Mouse (Mus musculus) MEL (cell line): ENCODE data around the gene Map7. TPM values are rescaled to one million over a fixed set of nuclear protein-coding genes. Genes with fewer than 3 reads are reported as not detected.
A peak's percentile ranks its signal among the peaks of the same experiment; 100 is the strongest.

ENCODE experiments used
- DNase-seq: peaks from one replicate; pipeline ENCODE4 v3.0.0; 2011; ENCODE audit warnings: low read depth, low spot score
- H3K27ac ChIP-seq: 2 replicates; pipeline ENCODE4 v1.5.1; 2012; ENCODE audit warnings: low read depth, mild to moderate bottlenecking, control low read depth, low read length, moderate library complexity; ENCODE audit not compliant: control insufficient read depth
- H3K27me3 ChIP-seq, 2 experiments: fragments of 150-350 bp in 1 of 2; sonication (generic) in 1 of 2; 2 replicates each; pipeline ENCODE4 v1.6.1; 2012; ENCODE audit warnings: low read length in 2 of 2, mild to moderate bottlenecking in 2 of 2, improper control_type of control experiment in 1 of 2, moderate library complexity in 1 of 2; ENCODE audit not compliant: insufficient read depth in 2 of 2, control insufficient read depth in 1 of 2
- H3K36me3 ChIP-seq, 2 experiments: 2 replicates each; pipeline ENCODE4 v1.6.1; 2012 to 2014; ENCODE audit warnings: low read length in 2 of 2, improper control_type of control experiment in 1 of 2, inconsistent platforms in 1 of 2, mild to moderate bottlenecking in 1 of 2; ENCODE audit not compliant: insufficient read depth in 2 of 2, control insufficient read depth in 1 of 2
- H3K4me1 ChIP-seq, 2 experiments: fragments of 150-350 bp in 1 of 2; sonication (generic) in 1 of 2; 2 replicates each; pipeline ENCODE4 v1.6.1; 2012; ENCODE audit warnings: low read length in 2 of 2, improper control_type of control experiment in 1 of 2, mild to moderate bottlenecking in 1 of 2; ENCODE audit not compliant: insufficient read depth in 2 of 2, control insufficient read depth in 1 of 2
- H3K4me3 ChIP-seq, 2 experiments: fragments of 150-350 bp in 1 of 2; sonication (generic) in 1 of 2; 2 replicates each; pipeline ENCODE4 v1.5.1; 2012; ENCODE audit warnings: low read depth in 2 of 2, low read length in 2 of 2, mild to moderate bottlenecking in 2 of 2, moderate library complexity in 2 of 2, control low read depth in 1 of 2, improper control_type of control experiment in 1 of 2; ENCODE audit not compliant: control insufficient read depth in 1 of 2, insufficient read depth in 1 of 2
- H3K79me2 ChIP-seq: 2 replicates; pipeline ENCODE4 v1.6.1; 2012; ENCODE audit warnings: mild to moderate bottlenecking, low read length, moderate library complexity; ENCODE audit not compliant: control insufficient read depth, poor library complexity, insufficient read depth
- H3K9ac ChIP-seq: 2 replicates; pipeline ENCODE4 v1.6.1; 2012; ENCODE audit warnings: low read depth, mild to moderate bottlenecking, control low read depth, low read length, moderate library complexity; ENCODE audit not compliant: control insufficient read depth, poor library complexity, severe bottlenecking
- H3K9me3 ChIP-seq: fragments of 150-350 bp; sonication (generic); replicated peaks from 2 replicates; pipeline ENCODE4 v1.6.1; 2012; ENCODE audit warnings: mild to moderate bottlenecking, low read length, improper control_type of control experiment, moderate library complexity; ENCODE audit not compliant: insufficient read depth
- CTCF ChIP-seq, 3 experiments: IDR thresholded peaks in 2 of 3; conservative IDR thresholded peaks in 1 of 3; 2 replicates each; pipeline ENCODE4 v1.5.1; 2011 to 2012; ENCODE audit warnings: low read length in 3 of 3, low read depth in 2 of 3, mild to moderate bottlenecking in 2 of 3, improper control_type of control experiment in 1 of 3, inconsistent platforms in 1 of 3, mixed read lengths in 1 of 3, moderate library complexity in 1 of 3; ENCODE audit not compliant: control insufficient read depth in 1 of 3, insufficient read depth in 1 of 3, poor library complexity in 1 of 3, severe bottlenecking in 1 of 3
- ELF1 ChIP-seq: IDR thresholded peaks from 2 replicates; pipeline ENCODE4 v1.6.1; 2014; ENCODE audit warnings: low read depth, mild to moderate bottlenecking, inconsistent platforms, low read length, improper control_type of control experiment, moderate library complexity
- EP300 ChIP-seq, 2 experiments: IDR thresholded peaks; 2 replicates each; pipeline ENCODE4 v1.6.1; 2011; ENCODE audit warnings: improper control_type of control experiment in 2 of 2, low read length in 2 of 2, low read depth in 1 of 2, mild to moderate bottlenecking in 1 of 2
- ETS1 ChIP-seq: IDR thresholded peaks from 2 replicates; pipeline ENCODE4 v1.6.1; 2012; ENCODE audit warnings: low read depth, mild to moderate bottlenecking, inconsistent platforms, low read length, improper control_type of control experiment, moderate library complexity
- JUND ChIP-seq: IDR thresholded peaks from 2 replicates; pipeline ENCODE4 v1.6.1; 2011; ENCODE audit warnings: low read depth, mild to moderate bottlenecking, improper control_type of control experiment, low read length
- MAFK ChIP-seq: IDR thresholded peaks from 2 replicates; pipeline ENCODE4 v1.6.1; 2011; ENCODE audit warnings: low read depth, mild to moderate bottlenecking, low read length, improper control_type of control experiment, borderline replicate concordance
- MAZ ChIP-seq: IDR thresholded peaks from 2 replicates; pipeline ENCODE4 v1.6.1; 2012; ENCODE audit warnings: low read depth, mild to moderate bottlenecking, inconsistent platforms, low read length, improper control_type of control experiment
- MYB ChIP-seq: IDR thresholded peaks from 2 replicates; pipeline ENCODE4 v1.6.1; 2011; ENCODE audit warnings: mild to moderate bottlenecking, low read depth, low read length, improper control_type of control experiment
- MYC ChIP-seq: IDR thresholded peaks from 2 replicates; pipeline ENCODE4 v1.6.1; 2011; ENCODE audit warnings: low read depth, mild to moderate bottlenecking, low read length, improper control_type of control experiment, moderate library complexity
- POLR2AphosphoS2 ChIP-seq: IDR thresholded peaks from 2 replicates; pipeline ENCODE4 v1.6.1; 2011; ENCODE audit warnings: low read length, improper control_type of control experiment
- RCOR1 ChIP-seq: IDR thresholded peaks from 2 replicates; pipeline ENCODE4 v1.6.1; 2012; ENCODE audit warnings: low read depth, mild to moderate bottlenecking, inconsistent platforms, low read length, improper control_type of control experiment
- TAL1 ChIP-seq: IDR thresholded peaks from 2 replicates; pipeline ENCODE4 v1.6.1; 2012; ENCODE audit warnings: mild to moderate bottlenecking, inconsistent platforms, low read length, moderate library complexity, mixed read lengths
- TCF12 ChIP-seq: IDR thresholded peaks from 2 replicates; pipeline ENCODE4 v1.6.1; 2014; ENCODE audit warnings: low read depth, mild to moderate bottlenecking, inconsistent platforms, low read length, improper control_type of control experiment, moderate library complexity
- UBTF ChIP-seq: IDR thresholded peaks from 2 replicates; pipeline ENCODE4 v1.6.1; 2012; ENCODE audit warnings: low read depth, mild to moderate bottlenecking, inconsistent platforms, low read length, improper control_type of control experiment, moderate library complexity, borderline replicate concordance; ENCODE audit not compliant: insufficient read depth
- USF1 ChIP-seq: IDR thresholded peaks from 2 replicates; pipeline ENCODE4 v1.6.1; 2014; ENCODE audit warnings: low read depth, mild to moderate bottlenecking, inconsistent platforms, low read length, improper control_type of control experiment, moderate library complexity
- ZC3H11A ChIP-seq: IDR thresholded peaks from 2 replicates; pipeline ENCODE4 v1.6.1; 2012; ENCODE audit warnings: low read depth, mild to moderate bottlenecking, inconsistent platforms, low read length, improper control_type of control experiment
- ZNF384 ChIP-seq: IDR thresholded peaks from 2 replicates; pipeline ENCODE4 v1.6.1; 2012; ENCODE audit warnings: low read depth, mild to moderate bottlenecking, inconsistent platforms, low read length, improper control_type of control experiment
- polyA plus RNA-seq, 2 experiments: library from polyadenylated mRNA; stranded (reverse) in 1 of 2; unstranded in 1 of 2; fragments of >175 nt in 1 of 2; fragments of >200 nt in 1 of 2; gene quantifications; 2 replicates each; pipeline versions ENCODE4 v1.2.1 to v1.2.4; 2012; ENCODE audit warnings: low replicate concordance in 2 of 2, low read depth in 1 of 2; ENCODE audit not compliant: insufficient read length in 2 of 2, insufficient read depth in 1 of 2, missing spikeins in 1 of 2
- total RNA-seq: library from RNA; depleted of rRNA; stranded (reverse); fragments of 300-350 nt; gene quantifications from 2 replicates; pipeline ENCODE4 v1.2.3, GENCODE M21; 2012

Map7 gene
- total and polyA plus RNA-seq, 3 experiments, result 3.1 to 9.5 TPM; not detected in 1

DNA sequence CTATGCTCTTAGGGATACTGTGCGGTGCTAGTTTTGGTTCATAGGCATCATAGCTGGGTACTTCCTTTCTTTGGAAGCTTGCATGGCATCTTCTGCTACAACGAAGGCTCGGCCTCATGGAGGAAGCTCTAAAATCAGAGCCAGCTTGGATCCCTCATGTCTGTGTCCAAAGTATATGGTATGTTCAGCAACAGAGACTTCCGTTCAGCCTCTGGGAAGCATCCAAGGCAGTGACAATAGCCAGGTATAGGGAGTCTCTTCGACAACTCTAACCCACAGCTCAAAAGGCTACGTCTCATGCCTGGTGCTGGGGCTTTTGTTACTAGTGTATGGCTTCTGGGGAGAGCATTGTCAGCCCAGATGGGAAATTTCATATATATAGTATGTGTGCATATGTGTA is 46.8 kb upstream of the Map7 start:
- Histone ChIP-seq H3K4me1 (peaks cover 0 to 13% of the 10 kb centered on the region in 2 experiments; a peak in 2 of 4 replicates), H3K4me3 (no peak overlapping the region), H3K9ac (no peak overlapping the region), H3K36me3 (peaks cover 0 to 10% of the 10 kb centered on the region in 2 experiments; a peak in 2 of 4 replicates), H3K27ac (no peak overlapping the region), H3K27me3 (no peaks in the 10 kb centered on the region), H3K9me3 (no peaks in the 10 kb centered on the region)
- no peak for DNase-seq
- TF ChIP-seq UBTF (no peak), RCOR1 (no peak), TAL1 (no peak), MAZ (no peak), JUND (no peak), CTCF (IDR thresholded peaks at IDR 0.05 in 2 of 3, conservative IDR thresholded peaks at IDR 0.05 in 1 of 3; ENCODE audit: control insufficient read depth in 1 of 3, insufficient read depth in 1 of 3, low read depth in 2 of 3, low read length in 3 of 3, poor library complexity in 1 of 3, severe bottlenecking in 1 of 3) (no peak), POLR2AphosphoS2 (no peak), USF1 (no peak)
- TF ChIP-seq, all 39 proteins: peak for 0
- no peaks in the 10 kb centered on the region for H3K79me2 ChIP-seq

GRCm38 (mm10) chr10:20104271-20104931 is 43.9 kb upstream of the Map7 start:
- DNase-seq, result peak; percentile 83
- Histone ChIP-seq H3K79me2 (no peaks in the 10 kb centered on the region), H3K4me1 (peaks cover 0 to 13% of the 10 kb centered on the region in 2 experiments; a peak in 2 of 4 replicates)
- TF ChIP-seq POLR2AphosphoS2 (no peak), ELF1 (no peak), JUND (peak; percentile 77; the same call in 1 of the 2 replicates), RCOR1 (peak; percentile 75), ETS1 (peak; percentile 57; the same call in 1 of the 2 replicates), ZNF384 (0 out of 2 replicates have a peak, but pooled peaks have one; percentile 19), EP300 (IDR thresholded peaks at IDR 0.05; ENCODE audit: low read depth in 1 of 2, low read length in 2 of 2) (peak; percentile 56 to 59)
- TF ChIP-seq, all 39 proteins: peak for 5
- no peaks in the 10 kb centered on the region for H3K27me3 ChIP-seq
- H3K9ac ChIP-seq, result no peak overlapping the region
- no peak overlapping the region for H3K27ac ChIP-seq
- no peak overlapping the region for H3K4me3 ChIP-seq
- H3K36me3 ChIP-seq, result peaks cover 0 to 10% of the 10 kb centered on the region in 2 experiments; a peak in 2 of 4 replicates
- H3K9me3 ChIP-seq, result no peaks in the 10 kb centered on the region

DNA sequence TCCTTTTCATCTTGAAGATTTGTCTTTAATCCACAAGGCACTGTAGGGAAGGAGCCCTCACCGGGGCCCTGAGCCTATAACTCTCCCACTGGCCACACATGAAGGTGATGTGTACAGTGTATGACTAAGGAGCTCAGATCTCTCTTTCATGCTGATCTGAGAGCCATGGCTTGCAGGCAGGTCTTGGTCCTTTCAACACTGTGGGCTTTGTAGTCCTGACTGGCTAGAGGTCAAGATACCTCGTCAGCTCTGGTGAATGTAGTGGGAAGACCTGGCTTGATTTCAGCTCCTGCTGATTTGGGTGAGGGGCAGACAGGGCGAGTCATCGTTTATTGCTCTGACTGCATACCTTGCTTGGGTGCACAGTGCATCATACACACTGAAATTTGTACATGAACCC is 42.7 kb upstream of the Map7 start:
- Histone ChIP-seq H3K9me3 (no peaks in the 10 kb centered on the region), H3K27ac (no peak overlapping the region), H3K36me3 (peaks cover 0 to 10% of the 10 kb centered on the region in 2 experiments; a peak in 2 of 4 replicates), H3K4me1 (peaks cover 0 to 13% of the 10 kb centered on the region in 2 experiments; a peak in 2 of 4 replicates), H3K79me2 (no peaks in the 10 kb centered on the region), H3K27me3 (no peaks in the 10 kb centered on the region), H3K9ac (no peak overlapping the region), H3K4me3 (no peak overlapping the region)
- no peak for TF ChIP-seq ETS1
- no peak for TF ChIP-seq MAFK
- TF ChIP-seq TCF12, result no peak
- no peak for TF ChIP-seq MYC
- no peak for TF ChIP-seq ZC3H11A
- no peak for TF ChIP-seq EP300 (IDR thresholded peaks at IDR 0.05; ENCODE audit: low read depth in 1 of 2, low read length in 2 of 2)
- TF ChIP-seq MYB, result no peak
- DNase-seq, result no peak
